Mouse (Mus musculus): ENCODE measurements around the gene Sgms2.

The Sgms2 gene

GRCm38 (mm10) chr3:131491361-131491925, at the start of gene Sgms2:
Sgms2 (minus strand) TSS chr3:131491411.
- DNase-seq: peak in 1 of 2 experiments; percentile 38

GRCm38 (mm10) chr3:131525229-131525628, 34.0 kb upstream of the Sgms2 start:
- no peak for DNase-seq

GRCm38 (mm10) chr3:131524779-131525178, 33.6 kb upstream of the Sgms2 start:
- DNase-seq: peak in 1 of 2 experiments; percentile 54

GRCm38 (mm10) chr3:131524210-131524609, 33.0 kb upstream of the Sgms2 start:
- DNase-seq: no peak

- DNase-seq: no peak
These were observed 32.5 kb upstream of the Sgms2 start for GRCm38 (mm10) chr3:131523749-131524148.

GRCm38 (mm10) chr3:131522243-131522642, 31.0 kb upstream of the Sgms2 start:
- DNase-seq: no peak

- no peak for DNase-seq
These were observed 30.0 kb upstream of the Sgms2 start for GRCm38 (mm10) chr3:131521206-131521605.

- DNase-seq: no peak
These were observed 26.5 kb upstream of the Sgms2 start for GRCm38 (mm10) chr3:131517756-131518155.

GRCm38 (mm10) chr3:131516332-131516999, 25.3 kb upstream of the Sgms2 start:
- no peak for DNase-seq

- DNase-seq: peak in 1 of 2 experiments; percentile 41
These were observed 20.4 kb upstream of the Sgms2 start for GRCm38 (mm10) chr3:131511616-131512015.

GRCm38 (mm10) chr3:131508024-131508423, 16.8 kb upstream of the Sgms2 start:
- no peak for DNase-seq

GRCm38 (mm10) chr3:131504595-131505223, 13.5 kb upstream of the Sgms2 start:
- no peak for DNase-seq

GRCm38 (mm10) chr3:131501677-131502370, 10.6 kb upstream of the Sgms2 start:
- DNase-seq: no peak

GRCm38 (mm10) chr3:131499651-131500050, 8.4 kb upstream of the Sgms2 start:
- DNase-seq: no peak

- peak in 1 of 2 experiments; percentile 33 for DNase-seq
These were observed 5.4 kb upstream of the Sgms2 start for GRCm38 (mm10) chr3:131496506-131497122.

GRCm38 (mm10) chr3:131495076-131495475, 3.9 kb upstream of the Sgms2 start:
- DNase-seq: no peak

GRCm38 (mm10) chr3:131493194-131493593, 2.0 kb upstream of the Sgms2 start:
- DNase-seq: no peak

GRCm38 (mm10) chr3:131491980-131492379, 769 bp upstream of the Sgms2 start:
- DNase-seq: no peak

- peak; percentile 67 to 75 for DNase-seq
These were observed 885 bp downstream of the Sgms2 start for GRCm38 (mm10) chr3:131490143-131490908.

GRCm38 (mm10) chr3:131489657-131490142, 1.5 kb downstream of the Sgms2 start:
- DNase-seq: peak; percentile 81 to 84

GRCm38 (mm10) chr3:131488969-131489368, 2.2 kb downstream of the Sgms2 start:
- DNase-seq: peak; percentile 51 to 70

- peak; percentile 67 to 89 for DNase-seq
These were observed 2.8 kb downstream of the Sgms2 start for GRCm38 (mm10) chr3:131488403-131488802.

All from kidney, adult 8-10 months (tissue).